Mouse (Mus musculus): ENCODE measurements around the gene Hook1.

DNA sequence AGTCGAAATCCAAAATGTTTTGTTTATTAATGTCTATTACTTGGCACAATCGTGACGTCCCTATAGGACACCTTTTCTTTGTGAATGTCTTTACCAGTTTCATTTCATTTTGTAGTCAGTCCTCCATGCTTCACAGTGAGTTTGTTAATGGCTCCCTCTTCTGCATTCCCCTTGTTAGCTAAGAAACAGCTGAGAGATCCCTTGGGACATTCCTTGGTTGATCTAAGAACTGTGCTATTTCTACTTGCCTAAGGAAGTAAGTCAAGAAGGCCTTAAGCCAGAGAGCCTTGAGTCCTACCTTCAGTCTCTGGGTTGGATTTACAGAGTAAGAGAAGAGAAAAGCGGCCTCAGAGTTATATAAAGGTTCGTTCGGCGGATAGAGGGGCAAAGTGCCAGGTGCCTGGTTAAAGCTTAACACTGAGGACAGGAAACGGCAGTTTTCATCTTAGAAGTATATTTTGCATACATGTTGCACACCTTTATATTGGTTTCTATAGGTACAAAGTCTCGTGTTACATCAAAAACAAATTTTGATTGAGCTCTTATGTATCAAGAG lies 33.2 kb upstream of the Hook1 start:
- TF ChIP-seq CTCF (conservative IDR thresholded peaks at IDR 0.05; ENCODE audit: low read length) (no peak), POU5F1 (IDR thresholded peaks at IDR 0.05; ENCODE audit: borderline replicate concordance, low read length) (no peak), NANOG (IDR thresholded peaks at IDR 0.05; ENCODE audit: borderline replicate concordance, low read length) (no peak)

All from E14TG2a.4 (cell line).